Mouse (Mus musculus): ENCODE results near the gene Elane. TPM values are rescaled to one million over a fixed set of nuclear protein-coding genes. Genes with fewer than 3 reads are reported as not detected.
A peak's percentile ranks its signal among the peaks of the same experiment; 100 is the strongest.

Gene Elane
- total and polyA plus RNA-seq, 3 experiments, result 0.07 TPM; not detected in 2

DNA sequence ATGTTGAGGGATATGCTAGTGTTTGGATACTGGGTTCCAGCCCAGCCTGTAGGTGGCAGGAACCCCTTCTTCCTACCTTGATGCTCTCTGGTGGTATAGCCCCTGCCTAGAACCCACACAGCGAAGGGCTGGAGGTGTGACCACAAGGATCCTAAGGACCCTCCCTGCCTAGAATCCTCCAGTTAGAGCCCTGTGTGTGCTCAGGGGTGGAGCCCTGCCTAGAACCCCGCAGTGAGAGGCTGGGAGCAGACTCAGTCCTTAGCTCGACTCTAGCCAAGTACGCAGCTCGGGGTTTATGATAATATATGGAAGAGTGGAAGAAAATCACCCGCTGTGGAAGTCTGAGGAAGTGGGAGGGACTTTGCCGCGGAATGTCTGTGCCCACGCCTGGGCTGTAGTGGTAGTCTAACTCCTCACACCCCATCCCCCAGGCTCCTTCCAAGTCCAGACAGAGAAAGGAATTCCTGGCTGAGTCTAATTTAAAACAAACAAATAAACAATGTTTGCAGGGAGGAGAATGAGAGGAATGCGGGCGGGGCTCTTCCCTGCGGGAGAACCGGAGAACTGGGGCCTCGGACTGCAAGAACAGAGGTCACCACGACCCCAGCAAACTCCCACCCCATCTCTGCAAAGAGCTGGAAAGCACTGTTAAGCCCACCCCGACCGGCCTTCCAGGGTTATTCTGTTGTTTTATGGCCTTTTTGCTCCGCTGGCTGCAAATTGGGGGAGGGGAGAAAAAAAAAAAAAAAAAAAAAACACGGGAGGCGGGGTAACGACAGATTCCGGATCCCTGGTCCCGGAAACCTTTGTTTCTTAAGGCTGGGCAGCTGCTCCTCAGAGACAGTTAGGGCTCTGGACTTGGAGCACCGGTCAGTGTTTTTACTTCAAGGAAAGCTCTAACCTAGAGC, 45.1 kb upstream of the Elane start (continued):
- TF ChIP-seq ELF1 (IDR thresholded peaks at IDR 0.05; ENCODE audit: low read depth, low read length), result no peak
- no peak for TF ChIP-seq MAX (IDR thresholded peaks at IDR 0.05; ENCODE audit: low read length)
- TF ChIP-seq TAL1 (IDR thresholded peaks at IDR 0.05; ENCODE audit: low read length), result no peak
- no peak; the same call in 1 of the 2 replicates for TF ChIP-seq SIN3A (IDR thresholded peaks at IDR 0.05; ENCODE audit: low read length)
- TF ChIP-seq RCOR1 (IDR thresholded peaks at IDR 0.05; ENCODE audit: low read depth, low read length), result no peak
- TF ChIP-seq UBTF (IDR thresholded peaks at IDR 0.05; ENCODE audit: borderline replicate concordance, insufficient read depth, low read depth, low read length), result no peak
- peak; percentile 41 to 70; a peak in 2 of 4 replicates for TF ChIP-seq POLR2A (IDR thresholded peaks at IDR 0.05; ENCODE audit: control insufficient read depth in 1 of 2, insufficient read depth in 1 of 2, low read depth in 1 of 2, low read length in 2 of 2, poor library complexity in 1 of 2)
- TF ChIP-seq HCFC1 (IDR thresholded peaks at IDR 0.05; ENCODE audit: low read depth, low read length), result 0 out of 2 replicates have a peak, but pooled peaks have one; percentile 3
- peak; percentile 42; the same call in 1 of the 2 replicates for TF ChIP-seq MXI1 (IDR thresholded peaks at IDR 0.05; ENCODE audit: low read depth, low read length)
- peak; percentile 97 for TF ChIP-seq ZNF384 (IDR thresholded peaks at IDR 0.05; ENCODE audit: low read depth, low read length)
- peak; percentile 53; the same call in 1 of the 2 replicates for TF ChIP-seq POLR2AphosphoS2 (IDR thresholded peaks at IDR 0.05; ENCODE audit: low read length)
- TF ChIP-seq NRF1 (IDR thresholded peaks at IDR 0.05; ENCODE audit: insufficient read depth, low read depth, low read length, poor library complexity, severe bottlenecking), result peak; percentile 40; the same call in 1 of the 2 replicates
- no peak for TF ChIP-seq GATA1 (IDR thresholded peaks at IDR 0.05; ENCODE audit: low read depth, low read length)
- no peak for TF ChIP-seq MAFK (IDR thresholded peaks at IDR 0.05; ENCODE audit: borderline replicate concordance, low read depth, low read length)
- peak; percentile 86 for TF ChIP-seq ZMIZ1 (IDR thresholded peaks at IDR 0.05; ENCODE audit: low read depth, low read length)
- TF ChIP-seq USF2 (IDR thresholded peaks at IDR 0.05; ENCODE audit: borderline replicate concordance in 1 of 2, insufficient read depth in 1 of 2, low read depth in 1 of 2, low read length in 2 of 2), result no peak
- no peak for TF ChIP-seq SMC3 (IDR thresholded peaks at IDR 0.05; ENCODE audit: low read depth, low read length)

- TF ChIP-seq POLR2AphosphoS5 (IDR thresholded peaks at IDR 0.05; ENCODE audit: borderline replicate concordance, low read depth, low read length), result no peak
- Histone ChIP-seq H3K9me3 (replicated peaks; ENCODE audit: insufficient read depth, low read length) (no peaks in the 10 kb centered on the region), H3K79me2 (ENCODE audit: control insufficient read depth, insufficient read depth, low read length, poor library complexity) (no peaks in the 10 kb centered on the region), H3K27ac (ENCODE audit: control insufficient read depth, low read depth, low read length) (no peak overlapping the region), H3K36me3 (ENCODE audit: control insufficient read depth in 1 of 2, insufficient read depth in 2 of 2, low read length in 2 of 2) (no peaks in the 10 kb centered on the region; a peak in 1 of 4 replicates), H3K27me3 (ENCODE audit: control insufficient read depth in 1 of 2, insufficient read depth in 2 of 2, low read length in 2 of 2) (no peaks in the 10 kb centered on the region), H3K4me3 (ENCODE audit: control insufficient read depth in 1 of 2, insufficient read depth in 1 of 2, low read depth in 2 of 2, low read length in 2 of 2) (no peak overlapping the region), H3K4me1 (ENCODE audit: control insufficient read depth in 1 of 2, insufficient read depth in 2 of 2, low read length in 2 of 2) (peaks cover 0 to 3% of the 10 kb centered on the region in 2 experiments; a peak in 1 of 4 replicates), H3K9ac (ENCODE audit: control insufficient read depth, low read depth, low read length, poor library complexity, severe bottlenecking) (no peak overlapping the region)
- DNase-seq (ENCODE audit: low read depth, low spot score), result no peak
Observed at GRCm38 (mm10) chr10:79842322-79842721, 43.7 kb upstream of the Elane start.
